Mouse (Mus musculus): Measurements from ENCODE around the gene Zfp410. TPM values are rescaled to one million over a fixed set of nuclear protein-coding genes. Genes with fewer than 3 reads are reported as not detected.
A peak's percentile ranks its signal among the peaks of the same experiment; 100 is the strongest.

The Zfp410 gene
- total and polyA plus RNA-seq, 3 experiments, result 45.5 to 189 (median 182) TPM

GRCm38 (mm10) chr12:84361555-84362489 is 45.2 kb downstream of the Zfp410 start, which contains the start of the genes Coq6 and Fam161b:
Gene Coq6, plus strand, starts transcription at chr12:84361657.
Gene Fam161b, minus strand, starts transcription at chr12:84361833.
- TF ChIP-seq MXI1 (IDR thresholded peaks at IDR 0.05; ENCODE audit: low read depth, low read length) (peak; percentile 96), SMC3 (IDR thresholded peaks at IDR 0.05; ENCODE audit: low read depth, low read length) (no peak), MAZ (IDR thresholded peaks at IDR 0.05; ENCODE audit: low read depth, low read length) (no peak), ETS1 (IDR thresholded peaks at IDR 0.05; ENCODE audit: low read depth, low read length) (no peak), TBP (IDR thresholded peaks at IDR 0.05; ENCODE audit: low read depth, low read length) (peak; percentile 71; the same call in 1 of the 2 replicates), ZKSCAN1 (IDR thresholded peaks at IDR 0.05; ENCODE audit: low read depth, low read length) (no peak), RCOR1 (IDR thresholded peaks at IDR 0.05; ENCODE audit: low read depth, low read length) (no peak), HCFC1 (IDR thresholded peaks at IDR 0.05; ENCODE audit: low read depth, low read length) (peak; percentile 95), NRF1 (IDR thresholded peaks at IDR 0.05; ENCODE audit: insufficient read depth, low read depth, low read length, poor library complexity, severe bottlenecking) (peak; percentile 59), TCF12 (IDR thresholded peaks at IDR 0.05; ENCODE audit: low read depth, low read length) (0 out of 2 replicates have a peak, but pooled peaks have one; percentile 17), POLR2A (IDR thresholded peaks at IDR 0.05; ENCODE audit: control insufficient read depth in 1 of 2, insufficient read depth in 1 of 2, low read depth in 1 of 2, low read length in 2 of 2, poor library complexity in 1 of 2) (peak; percentile 83 to 92), SIN3A (IDR thresholded peaks at IDR 0.05; ENCODE audit: low read length) (peak; percentile 100), NELFE (IDR thresholded peaks at IDR 0.05; ENCODE audit: low read depth, low read length) (peak; percentile 76), ZMIZ1 (IDR thresholded peaks at IDR 0.05; ENCODE audit: low read depth, low read length) (0 out of 2 replicates have a peak, but pooled peaks have one; percentile 12), GABPA (IDR thresholded peaks at IDR 0.05; ENCODE audit: low read depth, low read length) (no peak), CTCF (IDR thresholded peaks at IDR 0.05 in 2 of 3, conservative IDR thresholded peaks at IDR 0.05 in 1 of 3; ENCODE audit: control insufficient read depth in 1 of 3, insufficient read depth in 1 of 3, low read depth in 2 of 3, low read length in 3 of 3, poor library complexity in 1 of 3, severe bottlenecking in 1 of 3) (no peak; a peak in 1 of 6 replicates), ELF1 (IDR thresholded peaks at IDR 0.05; ENCODE audit: low read depth, low read length) (peak; percentile 83), CHD1 (IDR thresholded peaks at IDR 0.05; ENCODE audit: low read depth, low read length) (no peak), KAT2A (conservative IDR thresholded peaks at IDR 0.05; ENCODE audit: low read depth, low read length) (peak; percentile 87), BHLHE40 (IDR thresholded peaks at IDR 0.05; ENCODE audit: borderline replicate concordance, low read depth, low read length) (no peak), MYC (IDR thresholded peaks at IDR 0.05; ENCODE audit: low read depth, low read length) (peak; percentile 59; the same call in 1 of the 2 replicates), CHD2 (IDR thresholded peaks at IDR 0.05; ENCODE audit: low read length) (peak; percentile 85), POLR2AphosphoS2 (IDR thresholded peaks at IDR 0.05; ENCODE audit: low read length) (peak; percentile 58; the same call in 1 of the 2 replicates), EP300 (IDR thresholded peaks at IDR 0.05; ENCODE audit: low read depth in 1 of 2, low read length in 2 of 2) (no peak), MYB (IDR thresholded peaks at IDR 0.05; ENCODE audit: low read depth, low read length) (0 out of 2 replicates have a peak, but pooled peaks have one; percentile 47)
- H3K27ac ChIP-seq (ENCODE audit: control insufficient read depth, low read depth, low read length), result peak within 1 kb of the TSS; percentile 66
- H3K4me3 ChIP-seq (ENCODE audit: control insufficient read depth in 1 of 2, insufficient read depth in 1 of 2, low read depth in 2 of 2, low read length in 2 of 2), result peak within 1 kb of the TSS; percentile 84 to 90
- no peaks in the 10 kb centered on the region for H3K27me3 ChIP-seq (ENCODE audit: control insufficient read depth in 1 of 2, insufficient read depth in 2 of 2, low read length in 2 of 2)
- H3K79me2 ChIP-seq (ENCODE audit: control insufficient read depth, insufficient read depth, low read length, poor library complexity), result peaks cover 30% of the 10 kb centered on the region
- H3K9me3 ChIP-seq (replicated peaks; ENCODE audit: insufficient read depth, low read length), result no peaks in the 10 kb centered on the region
- peaks cover 13 to 30% of the 10 kb centered on the region in 2 experiments for H3K4me1 ChIP-seq (ENCODE audit: control insufficient read depth in 1 of 2, insufficient read depth in 2 of 2, low read length in 2 of 2)
- H3K9ac ChIP-seq (ENCODE audit: control insufficient read depth, low read depth, low read length, poor library complexity, severe bottlenecking), result peak within 1 kb of the TSS; percentile 87
- peaks cover 0 to 36% of the 10 kb centered on the region in 2 experiments; a peak in 3 of 4 replicates for H3K36me3 ChIP-seq (ENCODE audit: control insufficient read depth in 1 of 2, insufficient read depth in 2 of 2, low read length in 2 of 2)
- peak; percentile 99 for DNase-seq (ENCODE audit: low read depth, low spot score)

Measured in MEL (cell line).